Mouse (Mus musculus) hindbrain, embryonic 13.5 days (tissue): ENCODE results near the gene Scrn2. TPM values are rescaled to one million over a fixed set of nuclear protein-coding genes. Genes with fewer than 3 reads are reported as not detected.

Experiments used
- ATAC-seq: fragments of 200-750 bp; cut with Nextera tagmentation; 2 replicates; pipeline ENCODE4 v1.8.0; 2017; ENCODE audit warnings: moderate TSS enrichment; ENCODE audit not compliant: low FRiP score
- H3K27ac ChIP-seq: fragments of 300-500 bp; sonication (generic); 2 replicates; pipeline ENCODE4 v1.5.1; 2015; ENCODE audit warnings: inconsistent platforms, mild to moderate bottlenecking, moderate library complexity
- H3K27me3 ChIP-seq: fragments of 300-500 bp; sonication (generic); 2 replicates; pipeline ENCODE4 v1.6.1; 2015; ENCODE audit warnings: mild to moderate bottlenecking, inconsistent platforms
- H3K36me3 ChIP-seq: fragments of 300-500 bp; sonication (generic); 2 replicates; pipeline ENCODE4 v1.6.1; 2015; ENCODE audit warnings: mild to moderate bottlenecking, inconsistent platforms
- H3K4me1 ChIP-seq: fragments of 300-500 bp; sonication (generic); replicated peaks from 2 replicates; pipeline ENCODE4 v1.6.1; 2015; ENCODE audit warnings: inconsistent platforms
- H3K4me2 ChIP-seq: fragments of 300-500 bp; sonication (generic); 2 replicates; pipeline ENCODE4 v1.6.1; 2015; ENCODE audit warnings: inconsistent platforms, mild to moderate bottlenecking, moderate library complexity
- H3K4me3 ChIP-seq: fragments of 300-500 bp; sonication (generic); 2 replicates; pipeline ENCODE4 v1.5.1; 2015; ENCODE audit warnings: mild to moderate bottlenecking, inconsistent platforms
- H3K9ac ChIP-seq: fragments of 300-500 bp; sonication (generic); 2 replicates; pipeline ENCODE4 v1.6.1; 2015; ENCODE audit warnings: mild to moderate bottlenecking, inconsistent platforms
- H3K9me3 ChIP-seq: fragments of 300-500 bp; sonication (generic); 2 replicates; pipeline ENCODE4 v1.6.1; 2016; ENCODE audit warnings: inconsistent platforms
- WGBS: fragments of 180-500 bp; shearing (Covaris S2); methylation state at CpG from one replicate; pipeline ENCODE4 v1.1.7; 2015; 5-methylcytosine and 5-hydroxymethylcytosine counted together
- polyA plus RNA-seq: library from polyadenylated mRNA; unstranded; fragments of >200 nt; fragmentation: Nextera tagmentation; extraction: Ambion mirVana; gene quantifications from 2 replicates; pipeline ENCODE4 v1.2.1, GENCODE M21; 2015

The Scrn2 gene
- polyA plus RNA-seq, 1 experiment from 2014 or later = 15.3 TPM

- H3K4me2 ChIP-seq = no peak overlapping the region
- 89% methylated on average over 12 of the region's 12 CpGs for WGBS
Observed at GRCm38 (mm10) chr11:97065538-97066295, 36.0 kb downstream of the Scrn2 start.

DNA sequence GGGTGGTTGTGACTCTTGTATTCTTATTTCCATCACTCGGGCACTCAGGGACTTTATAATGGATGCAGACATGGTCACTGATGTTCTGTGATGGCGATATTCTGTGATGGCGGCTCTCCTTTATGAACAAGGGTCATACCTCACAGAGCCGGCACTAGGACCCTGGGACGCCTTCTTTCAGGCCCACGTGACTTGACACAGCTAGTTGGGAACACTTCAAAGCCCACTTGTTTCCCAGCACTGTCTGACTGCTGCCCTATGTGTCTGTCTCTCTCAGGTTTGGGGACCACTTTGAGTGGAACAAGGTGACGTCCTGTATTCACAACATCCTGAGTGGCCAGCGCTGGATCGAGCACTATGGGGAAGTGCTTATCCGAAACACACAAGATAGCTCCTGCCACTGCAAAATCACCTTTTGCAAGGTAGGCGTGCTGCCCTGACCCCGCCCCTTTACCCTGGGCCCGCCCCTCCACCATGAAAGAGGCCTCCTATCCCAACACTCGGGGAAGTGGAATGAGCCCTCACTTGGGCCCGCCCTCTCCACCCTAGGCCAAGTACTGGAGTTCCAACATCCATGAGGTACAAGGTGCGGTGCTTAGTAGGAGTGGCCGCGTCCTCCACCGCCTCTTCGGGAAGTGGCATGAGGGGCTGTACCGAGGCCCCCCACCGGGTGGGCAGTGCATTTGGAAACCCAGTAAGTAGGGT is 37.1 kb downstream of the Scrn2 start:
- Histone ChIP-seq H3K9me3 (no peaks in the 10 kb centered on the region), H3K27ac (no peak overlapping the region), H3K36me3 (peaks cover 43% of the 10 kb centered on the region), H3K4me2 (no peak overlapping the region), H3K27me3 (no peaks in the 10 kb centered on the region), H3K4me1 (no peaks in the 10 kb centered on the region), H3K4me3 (no peak overlapping the region), H3K9ac (no peak overlapping the region)
- ATAC-seq = no peak
- WGBS = 47% methylated on average over 22 of the region's 22 CpGs

More at GRCm38 (mm10) chr11:97065538-97066295, 36.0 kb downstream of the Scrn2 start:
- H3K9me3 ChIP-seq = no peaks in the 10 kb centered on the region
- H3K36me3 ChIP-seq = peaks cover 53% of the 10 kb centered on the region
- no peak overlapping the region for H3K4me3 ChIP-seq
- H3K27me3 ChIP-seq = no peaks in the 10 kb centered on the region
- ATAC-seq = no peak
- no peak overlapping the region for H3K9ac ChIP-seq
- H3K27ac ChIP-seq = no peak overlapping the region
- no peaks in the 10 kb centered on the region for H3K4me1 ChIP-seq

GRCm38 (mm10) chr11:97069333-97069732 is 39.6 kb downstream of the Scrn2 start:
- Histone ChIP-seq H3K4me3 (no peak overlapping the region), H3K36me3 (peaks cover 35% of the 10 kb centered on the region), H3K9me3 (no peaks in the 10 kb centered on the region), H3K27ac (no peak overlapping the region), H3K4me2 (no peak overlapping the region), H3K9ac (no peak overlapping the region), H3K4me1 (no peaks in the 10 kb centered on the region), H3K27me3 (no peaks in the 10 kb centered on the region)
- no peak for ATAC-seq
- 77% methylated on average over 1 of the region's 1 CpGs for WGBS

DNA sequence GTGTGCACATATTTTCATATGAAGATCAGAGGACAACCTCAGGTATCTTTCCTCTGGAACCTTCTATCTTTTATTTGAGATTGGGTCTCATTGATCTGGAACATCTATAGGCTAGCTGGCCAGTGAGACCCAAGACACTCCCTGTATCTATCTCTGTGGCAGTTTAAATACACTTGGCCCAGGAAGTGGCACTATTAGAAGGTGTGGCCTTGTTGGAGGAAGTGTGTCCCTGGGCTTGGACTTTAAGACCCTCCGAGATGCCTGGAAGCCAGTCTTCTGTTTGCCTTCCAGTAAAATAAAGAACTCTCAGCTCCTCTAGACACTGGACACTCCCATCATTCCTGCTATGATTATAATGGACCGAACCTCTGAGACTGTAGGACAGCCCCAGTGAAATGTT is 40.0 kb downstream of the Scrn2 start:
- H3K4me1 ChIP-seq = no peaks in the 10 kb centered on the region
- WGBS = 80% methylated on average over 2 of the region's 2 CpGs
- no peak for ATAC-seq
- H3K27ac ChIP-seq = no peak overlapping the region
- H3K36me3 ChIP-seq = peaks cover 35% of the 10 kb centered on the region
- H3K27me3 ChIP-seq = no peaks in the 10 kb centered on the region
- no peak overlapping the region for H3K4me3 ChIP-seq
- H3K9me3 ChIP-seq = no peaks in the 10 kb centered on the region
- H3K9ac ChIP-seq = no peak overlapping the region
- H3K4me2 ChIP-seq = no peak overlapping the region

- Histone ChIP-seq H3K4me2 (no peak overlapping the region), H3K36me3 (peaks cover 27% of the 10 kb centered on the region), H3K4me1 (no peaks in the 10 kb centered on the region), H3K9me3 (no peaks in the 10 kb centered on the region), H3K4me3 (no peak overlapping the region), H3K27me3 (no peaks in the 10 kb centered on the region), H3K27ac (no peak overlapping the region), H3K9ac (no peak overlapping the region)
- 67% methylated on average over 1 of the region's 1 CpGs for WGBS
- ATAC-seq = no peak
Observed at GRCm38 (mm10) chr11:97071129-97071528, 41.4 kb downstream of the Scrn2 start.

GRCm38 (mm10) chr11:97072533-97072932 is 42.8 kb downstream of the Scrn2 start:
- Histone ChIP-seq H3K4me3 (no peak overlapping the region), H3K27ac (no peak overlapping the region), H3K4me2 (no peak overlapping the region), H3K9ac (no peak overlapping the region), H3K27me3 (no peaks in the 10 kb centered on the region), H3K9me3 (no peaks in the 10 kb centered on the region), H3K36me3 (peaks cover 13% of the 10 kb centered on the region), H3K4me1 (no peaks in the 10 kb centered on the region)
- WGBS = 29% methylated on average over 3 of the region's 3 CpGs
- 0 out of 2 replicates have a peak, but pooled peaks have one; percentile 39 for ATAC-seq

DNA sequence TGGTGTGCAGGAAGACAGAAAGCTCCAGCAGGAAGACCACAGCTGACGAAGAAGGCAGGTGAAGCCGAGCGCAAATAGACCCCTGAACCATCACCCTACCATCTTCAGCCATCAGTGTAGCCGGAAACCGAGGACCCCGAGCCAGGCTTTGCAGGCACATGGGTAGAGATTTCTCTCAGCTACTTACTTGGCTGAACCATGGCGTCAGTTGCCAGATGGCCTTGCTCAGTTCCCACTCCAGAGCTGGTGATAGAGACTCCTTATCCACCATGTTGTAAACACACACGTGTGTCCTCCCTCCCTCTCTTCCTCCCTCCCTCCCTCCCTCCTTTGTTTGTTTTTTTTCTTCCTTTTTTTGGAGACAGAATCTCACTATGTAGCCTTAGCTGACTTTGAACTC is 44.5 kb downstream of the Scrn2 start:
- WGBS = 77% methylated on average over 8 of the region's 8 CpGs
- Histone ChIP-seq H3K4me2 (no peak overlapping the region), H3K27ac (no peak overlapping the region), H3K36me3 (no peaks in the 10 kb centered on the region), H3K4me3 (no peak overlapping the region), H3K27me3 (no peaks in the 10 kb centered on the region), H3K4me1 (no peaks in the 10 kb centered on the region), H3K9me3 (no peaks in the 10 kb centered on the region), H3K9ac (no peak overlapping the region)
- no peak for ATAC-seq

- H3K9ac ChIP-seq = no peak overlapping the region
- no peaks in the 10 kb centered on the region for H3K27me3 ChIP-seq
- WGBS = 67% methylated on average over 4 of the region's 4 CpGs
- H3K36me3 ChIP-seq = no peaks in the 10 kb centered on the region
- H3K4me3 ChIP-seq = no peak overlapping the region
- ATAC-seq = no peak
- H3K9me3 ChIP-seq = 0 out of 2 replicates have a peak, but pooled peaks cover 3% of the 10 kb centered on the region
- no peak overlapping the region for H3K4me2 ChIP-seq
- H3K27ac ChIP-seq = no peak overlapping the region
- peaks cover 7% of the 10 kb centered on the region; the same call in 1 of the 2 replicates for H3K4me1 ChIP-seq
Observed at GRCm38 (mm10) chr11:97078751-97079150, 49.0 kb downstream of the Scrn2 start.

GRCm38 (mm10) chr11:97080291-97080690 is 50.6 kb downstream of the Scrn2 start:
- Histone ChIP-seq H3K27ac (no peak overlapping the region), H3K27me3 (no peaks in the 10 kb centered on the region), H3K4me1 (peaks cover 12% of the 10 kb centered on the region; the same call in 1 of the 2 replicates), H3K9me3 (0 out of 2 replicates have a peak, but pooled peaks cover 3% of the 10 kb centered on the region), H3K4me2 (no peak overlapping the region), H3K9ac (no peak overlapping the region), H3K4me3 (no peak overlapping the region), H3K36me3 (no peaks in the 10 kb centered on the region)
- ATAC-seq = no peak
- WGBS = 43% methylated on average over 9 of the region's 9 CpGs

GRCm38 (mm10) chr11:97082977-97083376 is 53.2 kb downstream of the Scrn2 start:
- no peak for ATAC-seq
- Histone ChIP-seq H3K4me1 (peaks cover 12% of the 10 kb centered on the region; the same call in 1 of the 2 replicates), H3K4me3 (no peak overlapping the region), H3K27ac (no peak overlapping the region), H3K9me3 (0 out of 2 replicates have a peak, but pooled peaks cover 3% of the 10 kb centered on the region), H3K36me3 (no peaks in the 10 kb centered on the region), H3K27me3 (no peaks in the 10 kb centered on the region), H3K4me2 (no peak overlapping the region), H3K9ac (peak overlapping the region; percentile 9; the same call in 1 of the 2 replicates)
- WGBS = 47% methylated on average over 11 of the region's 11 CpGs
